Mouse (Mus musculus) embryonic fibroblast, embryonic 13.5 days (primary cell): ENCODE measurements around the gene Cfap97d1. TPM values are rescaled to one million over a fixed set of nuclear protein-coding genes. Genes with fewer than 3 reads are reported as not detected.
"Not testable (repeated sequence)": the region's sequence is repeated elsewhere in the genome, so short reads cannot be mapped to it uniquely, and the experiment has no call there.

Experiments
- H3K27ac ChIP-seq: 2 replicates; pipeline ENCODE4 v1.5.1; 2012; ENCODE audit warnings: low read length, control low read depth, inconsistent platforms; ENCODE audit not compliant: insufficient read depth
- H3K4me1 ChIP-seq: 2 replicates; pipeline ENCODE4 v1.6.1; 2011; ENCODE audit warnings: low read length; ENCODE audit not compliant: control insufficient read depth, insufficient read depth
- H3K4me3 ChIP-seq: 2 replicates; pipeline ENCODE4 v1.5.1; 2011; ENCODE audit warnings: mild to moderate bottlenecking, control low read depth, low read length; ENCODE audit not compliant: insufficient read depth
- CTCF ChIP-seq: IDR thresholded peaks from 2 replicates; pipeline ENCODE4 v1.5.1; 2011; ENCODE audit warnings: mild to moderate bottlenecking, control low read depth, low read length, moderate library complexity, borderline replicate concordance; ENCODE audit not compliant: insufficient read depth
- POLR2A ChIP-seq: IDR thresholded peaks from 2 replicates; pipeline ENCODE4 v1.6.1; 2011; ENCODE audit warnings: low read depth, mild to moderate bottlenecking, control low read depth, low read length, moderate library complexity
- polyA plus RNA-seq: library from polyadenylated mRNA; stranded (reverse); fragments of >200 nt; gene quantifications from 2 replicates; pipeline ENCODE4 v1.2.4, GENCODE M21; 2011; ENCODE audit warnings: low read depth; ENCODE audit not compliant: missing spikeins, insufficient read length

Cfap97d1 gene
- polyA plus RNA-seq, 1 experiment = not detected

DNA sequence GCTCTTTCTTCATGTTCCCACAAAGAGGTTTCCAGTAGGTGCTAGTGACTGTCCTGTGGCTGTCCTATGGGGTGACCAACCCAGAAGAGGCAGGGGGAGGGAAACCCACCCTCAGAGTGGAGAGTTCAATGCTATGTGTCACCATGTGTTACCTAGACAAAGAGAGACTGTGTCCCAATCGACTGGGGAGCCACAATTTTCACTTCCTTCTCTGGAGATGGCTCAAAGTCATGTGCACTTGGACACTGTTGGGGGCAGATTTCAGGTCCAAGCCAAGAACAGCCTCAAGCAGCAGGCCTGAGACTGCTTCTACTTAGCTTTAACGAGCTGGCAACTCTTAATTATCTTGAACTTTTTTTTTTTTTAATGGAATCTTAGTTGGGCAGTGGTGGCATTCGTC lies 12.0 kb upstream of the Cfap97d1 start:
- Histone ChIP-seq H3K4me3 (no peak overlapping the region), H3K27ac (no peak overlapping the region), H3K4me1 (no peaks in the 10 kb centered on the region)
- TF ChIP-seq POLR2A (no peak), CTCF (no peak)

DNA sequence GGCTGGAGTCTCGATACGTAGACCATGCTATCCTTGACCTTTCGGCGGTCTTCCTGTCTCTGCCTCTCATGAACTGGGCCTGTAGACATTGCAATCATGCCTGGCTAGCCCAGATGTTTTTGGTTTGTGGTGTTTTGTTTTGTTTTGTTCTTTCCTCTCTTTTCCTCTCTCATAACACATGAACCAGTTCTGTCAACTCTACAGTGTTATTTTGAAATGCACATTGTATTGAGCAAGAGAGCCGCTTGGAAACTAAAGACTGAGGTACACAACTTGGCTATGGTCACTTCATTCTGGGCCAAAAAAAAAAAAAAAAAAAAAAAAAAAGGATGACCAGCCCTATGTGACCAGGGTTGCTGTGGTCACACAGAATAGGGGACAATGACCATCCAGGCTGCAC lies 11.4 kb upstream of the Cfap97d1 start:
- H3K4me1 ChIP-seq = no peaks in the 10 kb centered on the region
- H3K4me3 ChIP-seq = no peak overlapping the region
- TF ChIP-seq CTCF = no peak
- no peak overlapping the region for H3K27ac ChIP-seq

DNA sequence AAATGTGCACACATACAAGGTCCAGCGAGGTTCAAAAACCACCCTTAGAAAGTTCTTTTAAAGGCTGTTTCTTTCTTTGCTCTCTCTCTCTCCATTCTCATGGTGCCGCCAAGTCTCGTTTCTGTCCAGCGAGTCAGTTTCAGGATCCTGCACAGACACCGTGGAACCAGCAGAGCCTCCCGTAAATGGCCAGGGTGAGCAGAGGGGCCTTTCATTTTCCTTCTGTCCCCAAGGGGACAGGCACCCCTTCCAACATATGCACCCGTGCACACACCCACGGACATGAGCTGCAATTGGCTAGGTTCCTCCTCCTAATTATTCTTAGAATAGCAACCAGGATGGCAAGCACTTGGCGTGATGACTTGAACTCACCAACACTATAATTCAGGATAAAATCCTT lies 10.6 kb upstream of the Cfap97d1 start:
- no peak overlapping the region for H3K27ac ChIP-seq

DNA sequence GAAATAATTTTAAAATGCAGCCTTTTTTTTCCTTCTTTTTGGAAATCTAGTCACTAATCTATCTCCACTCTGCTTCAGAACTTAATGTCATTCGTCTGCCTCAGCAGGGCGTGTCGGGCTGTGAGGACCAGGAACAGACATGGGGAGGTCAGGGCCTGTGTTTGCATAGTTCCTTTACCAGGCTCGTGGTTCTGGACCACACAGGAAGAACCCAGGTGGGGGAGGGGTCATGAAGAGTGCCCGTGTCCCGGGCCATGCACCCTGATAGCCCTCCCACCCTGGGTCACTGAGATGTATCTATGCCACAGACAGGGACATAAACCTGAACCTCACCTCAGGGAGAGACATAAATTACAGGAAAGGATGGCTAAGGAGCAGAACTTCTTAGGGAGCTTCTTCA lies 9.9 kb upstream of the Cfap97d1 start:
- Histone ChIP-seq H3K27ac (no peak overlapping the region), H3K4me3 (no peak overlapping the region), H3K4me1 (no peaks in the 10 kb centered on the region)
- TF ChIP-seq POLR2A = no peak
- no peak for TF ChIP-seq CTCF

More for the DNA sequence above, 10.6 kb upstream of the Cfap97d1 start:
- no peaks in the 10 kb centered on the region for H3K4me1 ChIP-seq
- TF ChIP-seq POLR2A = no peak
- H3K4me3 ChIP-seq = no peak overlapping the region

DNA sequence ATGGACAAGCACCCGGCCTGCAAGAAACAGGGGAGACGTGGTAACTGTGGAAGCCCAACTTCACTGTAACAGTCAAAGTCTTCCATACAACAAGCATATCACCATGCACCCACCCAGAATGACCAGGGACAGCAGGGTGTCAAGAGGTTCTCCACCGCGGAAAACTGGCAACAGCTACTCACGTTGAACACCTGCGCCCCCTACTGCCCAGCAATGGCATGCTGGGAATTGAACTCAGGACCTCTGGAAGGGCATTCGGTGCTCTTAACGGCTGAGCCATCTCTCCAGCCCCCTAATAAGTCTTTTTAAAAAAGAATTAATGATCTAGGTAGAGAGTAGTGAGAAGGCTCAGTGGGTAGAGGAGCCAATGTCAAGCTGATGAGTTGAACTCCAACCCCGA lies 9.2 kb upstream of the Cfap97d1 start:
- Histone ChIP-seq H3K27ac (no peak overlapping the region), H3K4me1 (no peaks in the 10 kb centered on the region), H3K4me3 (no peak overlapping the region)
- no peak for TF ChIP-seq POLR2A
- TF ChIP-seq CTCF = peak; percentile 69; the same call in 1 of the 2 replicates

DNA sequence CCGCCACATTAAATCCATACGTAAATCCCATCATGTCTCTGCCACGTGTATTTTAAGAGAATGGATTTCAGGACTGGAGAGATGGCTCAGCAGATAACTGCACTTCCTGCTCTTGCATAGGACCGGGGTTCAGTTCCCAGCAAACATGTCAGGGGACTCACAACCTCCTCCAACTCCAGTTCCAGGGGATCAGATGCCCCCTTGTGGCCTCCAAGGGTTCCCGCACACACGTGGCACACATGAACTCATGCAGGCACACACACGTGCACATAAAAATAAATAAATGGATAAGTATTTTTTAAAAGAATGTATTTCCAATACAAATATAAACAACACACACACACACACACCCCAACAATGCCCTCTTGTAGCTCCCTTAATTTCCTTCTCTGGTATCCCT lies 7.1 kb upstream of the Cfap97d1 start:
- TF ChIP-seq POLR2A = no peak
- TF ChIP-seq CTCF = no peak

DNA sequence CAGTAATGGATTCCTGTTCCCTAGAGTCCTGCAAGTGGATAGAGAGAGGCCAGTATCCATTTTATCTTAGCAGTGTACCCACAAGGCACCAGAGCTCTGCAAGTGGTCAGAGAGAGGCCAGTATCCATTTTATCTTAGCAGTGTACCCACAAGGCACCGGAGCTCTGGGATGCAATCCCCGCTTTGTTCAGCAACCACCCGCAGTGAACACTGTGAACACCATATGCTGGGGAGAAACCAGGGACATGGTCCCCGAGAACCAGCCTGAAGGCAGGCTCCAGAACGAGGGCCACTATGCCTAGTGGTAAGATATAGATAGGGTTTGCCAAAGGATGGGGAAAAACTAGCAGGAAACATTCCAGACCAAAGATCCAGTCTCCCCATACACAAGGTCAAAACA lies 4.9 kb upstream of the Cfap97d1 start:
- Histone ChIP-seq H3K27ac (no peak overlapping the region), H3K4me1 (peaks cover 7% of the 10 kb centered on the region), H3K4me3 (no peak overlapping the region)
- TF ChIP-seq CTCF (no peak), POLR2A (no peak)

More for the DNA sequence above, 7.1 kb upstream of the Cfap97d1 start:
- H3K27ac ChIP-seq = no peak overlapping the region
- H3K4me3 ChIP-seq = no peak overlapping the region
- H3K4me1 ChIP-seq = no peaks in the 10 kb centered on the region; the same call in 1 of the 2 replicates

DNA sequence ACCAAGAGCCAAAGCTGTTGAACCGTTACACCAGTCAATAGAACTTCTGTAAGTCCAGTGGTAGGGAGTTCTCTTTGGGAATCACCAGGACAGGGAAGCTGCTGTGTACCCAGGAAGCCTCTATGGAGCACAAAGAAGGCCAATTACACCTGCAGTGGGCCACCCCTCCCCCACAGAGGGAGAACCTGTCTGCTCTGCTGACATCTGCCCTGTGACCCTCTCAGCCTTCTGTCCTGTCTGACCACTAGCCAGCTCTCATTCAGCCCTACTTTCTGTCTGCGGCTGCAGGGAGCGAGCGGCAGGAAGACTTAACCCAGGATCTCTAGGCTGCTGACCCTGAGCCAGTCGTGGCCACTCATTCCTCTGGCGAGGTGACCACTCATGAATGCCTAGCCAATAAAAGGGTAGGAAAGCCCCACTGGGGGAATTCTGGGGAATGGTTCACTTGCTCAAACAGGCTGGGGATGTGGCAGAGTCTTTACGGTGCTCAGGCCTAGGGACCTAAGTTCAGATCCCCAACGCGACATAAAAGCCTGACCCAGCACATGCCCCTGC lies 3.4 kb upstream of the Cfap97d1 start:
- TF ChIP-seq POLR2A = no peak
- TF ChIP-seq CTCF = no peak
- no peak overlapping the region for H3K4me3 ChIP-seq
- peaks cover 7% of the 10 kb centered on the region for H3K4me1 ChIP-seq
- no peak overlapping the region for H3K27ac ChIP-seq

DNA sequence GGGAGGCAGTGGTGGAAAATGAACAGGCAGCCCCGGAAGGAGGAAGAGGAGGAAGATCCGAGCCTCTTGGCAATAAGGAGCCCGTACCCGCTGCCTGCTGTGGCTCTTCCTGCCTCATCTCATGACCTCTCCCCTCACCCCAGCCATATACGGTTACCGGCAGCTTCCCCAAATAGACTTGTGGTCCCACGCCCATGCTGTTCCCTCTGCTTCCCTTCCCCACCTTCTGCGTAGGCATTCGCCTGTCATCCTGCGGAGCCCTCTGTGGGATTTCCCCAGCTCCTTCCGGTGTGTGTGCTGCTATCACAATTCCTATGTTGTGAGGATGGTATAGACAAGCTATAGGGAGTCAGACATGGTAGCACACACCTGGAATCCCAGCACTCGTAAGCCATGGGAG lies 2.2 kb upstream of the Cfap97d1 start:
- no peak for TF ChIP-seq POLR2A
- no peak for TF ChIP-seq CTCF
- no peak overlapping the region for H3K4me3 ChIP-seq
- H3K27ac ChIP-seq = no peak overlapping the region
- peaks cover 7% of the 10 kb centered on the region for H3K4me1 ChIP-seq

DNA sequence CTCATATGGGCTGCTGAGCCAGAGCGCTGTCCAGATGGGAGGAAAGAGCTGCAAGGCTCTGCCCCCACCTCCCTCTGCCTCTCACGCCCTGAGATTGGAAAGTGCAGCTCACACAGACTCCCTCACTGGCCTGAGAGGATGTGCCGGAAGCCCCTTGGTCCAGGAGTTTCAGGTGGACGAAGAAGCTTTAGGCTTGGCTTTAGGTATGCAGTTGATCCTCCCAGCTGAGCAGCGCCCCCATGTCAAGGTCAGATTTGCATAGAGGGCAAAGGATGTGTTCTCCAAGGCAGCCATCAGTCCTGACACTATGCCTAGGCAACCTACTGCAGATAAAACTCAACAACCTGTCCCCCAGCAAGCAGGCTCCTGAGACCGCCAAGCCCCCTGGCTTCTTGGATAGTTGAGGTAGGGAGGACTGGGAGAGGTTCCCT lies 1.1 kb upstream of the Cfap97d1 start:
- no peak overlapping the region for H3K27ac ChIP-seq
- H3K4me3 ChIP-seq = peak overlapping the region; percentile 74
- H3K4me1 ChIP-seq = peaks cover 7% of the 10 kb centered on the region
- TF ChIP-seq POLR2A = no peak
- no peak for TF ChIP-seq CTCF

DNA sequence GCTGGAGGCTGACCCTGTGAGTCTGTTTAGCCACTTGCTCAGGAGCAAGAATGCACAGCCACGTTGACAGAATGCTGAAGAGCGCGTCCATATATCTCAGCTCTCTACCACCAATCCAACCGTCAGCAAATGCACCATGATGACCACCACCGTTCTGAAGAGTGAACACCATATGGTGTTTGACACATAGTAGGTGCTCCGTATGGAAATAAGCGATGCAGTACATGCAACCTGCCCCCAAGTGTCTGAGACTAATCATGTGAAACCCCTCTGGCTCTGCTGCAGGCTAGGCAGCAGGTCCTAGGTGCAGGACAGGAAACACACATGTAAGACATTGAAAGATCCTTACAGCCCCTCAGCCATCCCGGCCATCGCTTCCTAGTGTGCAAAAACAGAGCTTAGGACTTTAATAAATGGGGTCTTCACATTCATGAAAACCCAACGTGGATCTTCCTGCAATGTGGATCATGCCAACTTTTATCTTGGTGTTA lies 603 bp upstream of the Cfap97d1 start:
- no peak overlapping the region for H3K27ac ChIP-seq
- TF ChIP-seq CTCF (no peak), POLR2A (no peak)
- H3K4me3 ChIP-seq = peak overlapping the region; percentile 74
- H3K4me1 ChIP-seq = peaks cover 7% of the 10 kb centered on the region

DNA sequence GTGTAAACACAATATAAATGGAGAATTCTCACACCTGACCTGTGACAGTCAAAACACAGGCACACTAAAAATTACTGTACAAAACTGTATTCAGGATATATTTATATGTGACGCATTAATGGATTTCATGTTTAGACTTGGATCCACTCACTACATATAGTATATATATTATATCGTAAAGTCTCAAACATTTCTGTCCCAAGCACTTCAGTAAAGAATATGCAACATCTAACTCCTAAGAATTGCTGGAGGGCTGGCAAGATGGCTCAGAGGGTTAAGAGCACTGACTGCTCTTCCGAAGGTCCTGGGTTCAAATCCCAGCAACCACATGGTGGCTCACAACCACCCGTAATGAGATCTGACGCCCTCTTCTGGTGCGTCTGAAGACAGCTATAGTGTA lies 1.4 kb downstream of the Cfap97d1 start:
- H3K27ac ChIP-seq, H3K4me1 ChIP-seq, H3K4me3 ChIP-seq: not testable (repeated sequence)
